Mouse (Mus musculus): Measurements from ENCODE around the gene Srcap. TPM values are rescaled to one million over a fixed set of nuclear protein-coding genes. Genes with fewer than 3 reads are reported as not detected.

Gene Srcap
- polyA plus RNA-seq, 1 experiment = 1.5 TPM

DNA sequence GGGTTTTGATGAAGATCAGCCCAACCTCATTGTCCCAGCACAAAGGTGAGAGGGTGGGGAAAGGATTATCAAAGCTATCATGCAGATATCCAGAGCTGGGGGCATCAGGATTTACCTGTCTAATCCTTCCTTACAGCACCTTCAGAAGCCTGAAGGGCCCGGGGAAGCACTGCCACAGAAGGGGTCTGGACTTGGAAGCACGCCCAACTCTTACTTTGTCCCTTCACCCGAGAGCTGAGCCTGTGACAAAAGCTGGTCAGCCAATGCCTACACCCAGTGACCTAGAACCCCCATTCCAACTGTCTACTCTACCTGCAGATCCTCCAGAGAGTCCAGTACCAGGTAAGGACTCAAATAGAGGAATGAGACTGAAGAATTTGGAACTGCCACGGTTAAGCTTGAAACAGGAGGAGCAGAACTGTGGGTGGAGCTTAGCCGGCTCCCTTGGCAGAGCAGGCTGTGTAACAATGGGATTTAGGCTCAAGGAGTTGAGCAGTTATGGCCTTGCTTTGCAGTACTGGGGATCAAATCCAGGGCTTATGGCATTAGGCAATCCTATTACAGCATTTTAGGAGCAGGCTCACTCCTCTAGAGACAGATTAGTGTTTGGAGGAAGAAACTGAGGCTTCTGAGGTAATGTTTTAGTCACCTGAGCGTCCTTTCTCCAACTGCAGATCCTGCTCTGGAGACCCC, 37.3 kb upstream of the Srcap start:
- no peak for TF ChIP-seq GATA1 (IDR thresholded peaks at IDR 0.05; ENCODE audit: low read length)
- TF ChIP-seq TAL1 (IDR thresholded peaks at IDR 0.05; ENCODE audit: low read length) = no peak

GRCm38 (mm10) chr7:127475186-127475740, 36.5 kb upstream of the Srcap start:
- peaks cover 60% of the 10 kb centered on the region for H3K4me1 ChIP-seq (ENCODE audit: control insufficient read depth)
- H3K9me3 ChIP-seq (ENCODE audit: control insufficient read depth, low read length) = no peaks in the 10 kb centered on the region
- H3K36me3 ChIP-seq (ENCODE audit: control insufficient read depth) = peaks cover 59% of the 10 kb centered on the region
- no peaks in the 10 kb centered on the region for H3K27me3 ChIP-seq (ENCODE audit: control insufficient read depth)
- no peak overlapping the region for H3K4me3 ChIP-seq (replicated peaks)
- TF ChIP-seq GATA1 (IDR thresholded peaks at IDR 0.05; ENCODE audit: low read length) = no peak
- TF ChIP-seq TAL1 (IDR thresholded peaks at IDR 0.05; ENCODE audit: low read length) = no peak

More for the DNA sequence above, 37.3 kb upstream of the Srcap start:
- no peaks in the 10 kb centered on the region for H3K27me3 ChIP-seq (ENCODE audit: control insufficient read depth)
- H3K4me1 ChIP-seq (ENCODE audit: control insufficient read depth) = peaks cover 59% of the 10 kb centered on the region
- no peak overlapping the region for H3K4me3 ChIP-seq (replicated peaks)
- peaks cover 54% of the 10 kb centered on the region for H3K36me3 ChIP-seq (ENCODE audit: control insufficient read depth)
- H3K9me3 ChIP-seq (ENCODE audit: control insufficient read depth, low read length) = no peaks in the 10 kb centered on the region

DNA sequence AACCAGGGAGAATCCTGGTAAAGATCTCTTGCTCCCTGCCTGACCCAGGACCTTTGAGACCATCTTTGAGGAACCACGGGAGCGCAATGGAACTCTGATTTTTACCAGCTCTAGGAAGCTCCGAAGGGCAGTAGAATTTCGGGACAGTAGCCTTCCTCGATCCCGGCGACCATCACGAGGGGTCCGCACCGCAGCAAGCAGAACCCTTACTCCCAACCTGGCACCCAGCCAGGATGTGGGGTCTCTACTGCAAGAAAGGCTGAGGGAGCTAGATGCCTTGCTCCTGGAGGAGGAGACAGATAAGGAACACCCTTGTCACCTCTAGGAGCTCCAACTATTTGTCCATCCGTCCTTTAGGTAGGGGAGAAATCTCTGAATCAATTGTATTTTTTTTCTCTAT, 35.4 kb upstream of the Srcap start:
- Histone ChIP-seq H3K36me3 (ENCODE audit: control insufficient read depth) (peaks cover 70% of the 10 kb centered on the region), H3K9me3 (ENCODE audit: control insufficient read depth, low read length) (no peaks in the 10 kb centered on the region), H3K4me3 (replicated peaks) (peak overlapping the region; percentile 92), H3K4me1 (ENCODE audit: control insufficient read depth) (peaks cover 66% of the 10 kb centered on the region), H3K27me3 (ENCODE audit: control insufficient read depth) (no peaks in the 10 kb centered on the region)
- TF ChIP-seq GATA1 (IDR thresholded peaks at IDR 0.05; ENCODE audit: low read length) (no peak), TAL1 (IDR thresholded peaks at IDR 0.05; ENCODE audit: low read length) (no peak)

GRCm38 (mm10) chr7:127476855-127477254, 34.9 kb upstream of the Srcap start:
- Histone ChIP-seq H3K9me3 (ENCODE audit: control insufficient read depth, low read length) (no peaks in the 10 kb centered on the region), H3K36me3 (ENCODE audit: control insufficient read depth) (peaks cover 74% of the 10 kb centered on the region), H3K4me1 (ENCODE audit: control insufficient read depth) (peaks cover 66% of the 10 kb centered on the region), H3K4me3 (replicated peaks) (peak overlapping the region; percentile 92), H3K27me3 (ENCODE audit: control insufficient read depth) (no peaks in the 10 kb centered on the region)
- no peak for TF ChIP-seq GATA1 (IDR thresholded peaks at IDR 0.05; ENCODE audit: low read length)
- TF ChIP-seq TAL1 (IDR thresholded peaks at IDR 0.05; ENCODE audit: low read length) = no peak

GRCm38 (mm10) chr7:127477687-127478634, 33.8 kb upstream of the Srcap start:
- peaks cover 63% of the 10 kb centered on the region for H3K4me1 ChIP-seq (ENCODE audit: control insufficient read depth)
- TF ChIP-seq GATA1 (IDR thresholded peaks at IDR 0.05; ENCODE audit: low read length) (no peak), TAL1 (IDR thresholded peaks at IDR 0.05; ENCODE audit: low read length) (no peak)
- no peaks in the 10 kb centered on the region for H3K9me3 ChIP-seq (ENCODE audit: control insufficient read depth, low read length)
- no peaks in the 10 kb centered on the region for H3K27me3 ChIP-seq (ENCODE audit: control insufficient read depth)
- peaks cover 76% of the 10 kb centered on the region for H3K36me3 ChIP-seq (ENCODE audit: control insufficient read depth)
- H3K4me3 ChIP-seq (replicated peaks) = peak overlapping the region; percentile 92

DNA sequence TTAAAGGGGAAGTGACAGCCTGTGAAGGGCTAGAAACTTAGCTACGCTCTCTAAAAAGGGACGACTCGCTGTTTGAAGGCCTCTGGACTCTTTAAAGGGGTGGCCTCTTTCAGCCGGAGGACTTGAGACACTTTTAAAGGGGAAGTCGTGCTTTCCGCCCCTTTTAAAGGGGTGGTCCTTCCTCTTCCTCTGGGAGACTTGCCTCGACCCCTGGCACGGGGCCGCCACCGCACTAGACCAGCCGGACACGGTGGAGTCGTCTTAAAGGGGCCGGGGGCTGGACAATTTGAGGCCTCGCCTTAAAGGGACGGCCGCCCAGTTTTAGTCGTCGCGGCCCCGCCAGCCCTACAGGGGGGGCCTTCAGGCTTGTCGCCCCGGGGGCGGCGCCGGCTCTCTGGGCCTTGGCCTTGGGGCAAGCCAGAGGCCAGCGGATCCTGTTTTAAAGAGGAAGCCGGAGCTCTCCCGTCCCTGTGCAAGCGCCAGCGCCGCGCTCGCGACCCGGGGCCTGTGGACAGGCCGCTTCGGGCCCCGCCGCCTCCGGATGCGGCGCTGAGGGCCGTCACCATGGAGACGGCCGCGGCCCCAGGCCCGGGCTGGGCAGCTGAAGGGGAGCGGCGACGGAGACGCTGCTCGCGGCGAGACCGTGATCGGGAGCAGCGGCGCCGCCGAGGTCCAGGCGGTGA, 33.0 kb upstream of the Srcap start, which contains the start of gene Fbrs:
Fbrs (plus strand) TSS at position 565 of the 683 bp plus-strand sequence.
- peak within 1 kb of the TSS; percentile 92 for H3K4me3 ChIP-seq (replicated peaks)
- TF ChIP-seq TAL1 (IDR thresholded peaks at IDR 0.05; ENCODE audit: low read length) (no peak), GATA1 (IDR thresholded peaks at IDR 0.05; ENCODE audit: low read length) (no peak)
- peaks cover 76% of the 10 kb centered on the region for H3K36me3 ChIP-seq (ENCODE audit: control insufficient read depth)
- H3K4me1 ChIP-seq (ENCODE audit: control insufficient read depth) = peaks cover 59% of the 10 kb centered on the region
- no peaks in the 10 kb centered on the region for H3K27me3 ChIP-seq (ENCODE audit: control insufficient read depth)
- H3K9me3 ChIP-seq (ENCODE audit: control insufficient read depth, low read length) = no peaks in the 10 kb centered on the region

- no peaks in the 10 kb centered on the region for H3K9me3 ChIP-seq (ENCODE audit: control insufficient read depth, low read length)
- peaks cover 60% of the 10 kb centered on the region for H3K4me1 ChIP-seq (ENCODE audit: control insufficient read depth)
- no peak for TF ChIP-seq TAL1 (IDR thresholded peaks at IDR 0.05; ENCODE audit: low read length)
- peak overlapping the region; percentile 92 for H3K4me3 ChIP-seq (replicated peaks)
- H3K36me3 ChIP-seq (ENCODE audit: control insufficient read depth) = peaks cover 76% of the 10 kb centered on the region
- H3K27me3 ChIP-seq (ENCODE audit: control insufficient read depth) = no peaks in the 10 kb centered on the region
Observed at GRCm38 (mm10) chr7:127479318-127480225, 32.2 kb upstream of the Srcap start.

- Histone ChIP-seq H3K27me3 (ENCODE audit: control insufficient read depth) (no peaks in the 10 kb centered on the region), H3K4me3 (replicated peaks) (peak overlapping the region; percentile 92), H3K4me1 (ENCODE audit: control insufficient read depth) (peaks cover 57% of the 10 kb centered on the region), H3K9me3 (ENCODE audit: control insufficient read depth, low read length) (no peaks in the 10 kb centered on the region), H3K36me3 (ENCODE audit: control insufficient read depth) (peaks cover 76% of the 10 kb centered on the region)
- TF ChIP-seq TAL1 (IDR thresholded peaks at IDR 0.05; ENCODE audit: low read length) (no peak), GATA1 (IDR thresholded peaks at IDR 0.05; ENCODE audit: low read length) (no peak)
Observed at GRCm38 (mm10) chr7:127480321-127480720, 31.5 kb upstream of the Srcap start.
